Mouse (Mus musculus) left cerebral cortex, postnatal 4 days (tissue): Measurements from ENCODE around the gene Emp1. TPM values are rescaled to one million over a fixed set of nuclear protein-coding genes. Genes with fewer than 3 reads are reported as not detected.

Experiments used
- DNase-seq: peaks from one replicate; pipeline ENCODE4 v3.0.0-alpha.2; 2022
- intact Hi-C: fragments of 180-260 bp; cut with DNase I; formaldehyde crosslinking; loops from one replicate; pipeline ENCODE4 v1.15.1; 2025
- total RNA-seq, 2 experiments: library from RNA; stranded (reverse); gene quantifications; 2 replicates each; pipeline ENCODE4 v1.2.3; 2021

Gene Emp1
- total RNA-seq, 2 experiments from 2014 or later, result 6.0 to 7.1 TPM

DNA sequence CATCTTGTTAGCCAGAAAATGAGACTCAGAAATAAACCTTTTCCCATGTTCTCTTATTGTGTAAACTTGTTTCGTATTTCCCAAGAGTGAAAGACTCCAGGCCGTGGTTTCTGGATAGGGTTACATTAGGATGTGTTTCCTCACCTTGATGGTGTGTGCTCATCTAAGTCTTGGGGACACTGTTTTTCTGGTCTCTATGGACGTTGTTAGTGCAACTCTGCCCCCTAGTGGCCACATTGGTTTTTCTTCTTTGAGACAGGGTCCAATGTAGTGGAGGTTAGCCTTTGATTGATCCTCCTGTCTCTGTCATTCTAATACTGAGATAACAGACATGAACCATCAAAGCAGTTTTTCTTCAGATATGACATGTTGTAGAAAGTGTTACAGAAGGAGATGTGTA is 38.0 kb downstream of the Emp1 start:
- intact Hi-C loops, result no loop called here
- peak; percentile 70 for DNase-seq

GRCm38 (mm10) chr6:135405093-135405492 is 42.7 kb downstream of the Emp1 start:
- intact Hi-C loops, result no loop called here
- no peak for DNase-seq

DNA sequence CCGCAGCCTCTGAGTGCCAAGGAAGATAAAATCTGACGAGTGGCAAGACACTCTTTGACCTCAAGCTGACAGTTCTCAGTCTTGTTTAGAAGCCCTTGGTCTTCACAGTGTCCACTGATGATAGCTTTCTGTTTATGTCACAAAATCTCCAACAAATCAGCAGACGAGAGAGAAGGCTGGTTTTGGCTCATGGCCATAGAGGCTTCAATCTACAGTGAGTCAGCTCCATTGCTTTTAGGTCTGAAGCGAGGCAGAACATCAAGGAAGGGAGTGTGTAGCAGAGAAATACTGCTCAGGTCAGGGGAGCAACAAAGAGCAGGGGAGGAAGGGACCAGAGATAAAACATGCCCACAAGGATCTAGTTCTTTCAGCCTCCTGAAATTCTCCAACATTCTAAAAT is 45.0 kb downstream of the Emp1 start:
- intact Hi-C loops, result no loop called here
- no peak for DNase-seq

DNA sequence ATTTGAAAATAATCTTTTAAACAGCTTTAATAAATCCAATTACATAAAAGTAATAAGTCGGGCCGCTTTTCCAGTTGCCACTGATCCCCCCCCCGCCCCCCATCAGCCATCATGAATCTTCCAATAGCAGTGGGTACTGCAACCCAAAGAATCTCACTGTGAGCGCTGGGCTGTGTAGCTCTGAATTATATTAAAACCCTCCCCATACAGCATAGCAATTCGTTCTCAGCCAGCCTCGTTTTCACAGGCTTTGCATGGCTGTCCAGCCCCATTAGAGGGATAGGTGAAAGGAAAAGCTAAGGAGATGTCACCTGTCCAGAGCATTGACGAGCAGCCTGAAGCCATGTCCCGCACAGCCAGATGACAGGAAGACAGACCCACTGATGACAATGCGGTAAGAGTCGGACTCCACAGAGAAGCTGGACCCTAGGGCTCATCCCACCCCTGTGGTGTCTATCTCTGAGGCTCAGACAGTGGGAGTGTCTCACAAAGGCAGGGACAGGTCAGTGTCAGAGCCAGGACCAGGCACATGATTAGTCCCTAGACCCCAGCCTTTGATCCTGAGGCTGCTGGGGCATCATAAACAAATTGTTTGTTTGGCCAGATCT is 49.5 kb downstream of the Emp1 start:
- intact Hi-C loops, result no loop called here
- DNase-seq, result no peak

- intact Hi-C loops, result no loop called here
- DNase-seq, result no peak
Measured at GRCm38 (mm10) chr6:135412649-135413048, 50.3 kb downstream of the Emp1 start.

DNA sequence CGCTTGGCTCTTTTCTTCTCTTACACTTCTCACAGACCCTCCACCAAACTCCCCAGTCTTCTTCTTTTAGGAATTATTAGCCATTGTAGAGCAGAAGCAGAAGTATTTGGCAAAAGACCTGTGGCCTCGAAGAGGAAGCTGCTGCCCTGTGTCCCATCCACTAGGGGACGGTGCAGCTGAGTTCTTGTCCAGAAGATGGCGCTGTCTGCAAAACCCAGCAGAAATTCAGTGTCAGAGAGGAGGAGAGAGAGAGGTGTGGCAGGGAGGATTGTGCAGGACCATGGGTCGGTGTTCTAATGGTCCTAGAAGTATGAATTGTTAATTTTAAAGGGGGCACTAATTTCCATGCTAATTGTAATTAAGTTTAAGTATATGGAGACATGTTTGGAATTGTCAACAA is 55.1 kb downstream of the Emp1 start:
- peak; percentile 75 for DNase-seq
- intact Hi-C loops, result no loop called here

DNA sequence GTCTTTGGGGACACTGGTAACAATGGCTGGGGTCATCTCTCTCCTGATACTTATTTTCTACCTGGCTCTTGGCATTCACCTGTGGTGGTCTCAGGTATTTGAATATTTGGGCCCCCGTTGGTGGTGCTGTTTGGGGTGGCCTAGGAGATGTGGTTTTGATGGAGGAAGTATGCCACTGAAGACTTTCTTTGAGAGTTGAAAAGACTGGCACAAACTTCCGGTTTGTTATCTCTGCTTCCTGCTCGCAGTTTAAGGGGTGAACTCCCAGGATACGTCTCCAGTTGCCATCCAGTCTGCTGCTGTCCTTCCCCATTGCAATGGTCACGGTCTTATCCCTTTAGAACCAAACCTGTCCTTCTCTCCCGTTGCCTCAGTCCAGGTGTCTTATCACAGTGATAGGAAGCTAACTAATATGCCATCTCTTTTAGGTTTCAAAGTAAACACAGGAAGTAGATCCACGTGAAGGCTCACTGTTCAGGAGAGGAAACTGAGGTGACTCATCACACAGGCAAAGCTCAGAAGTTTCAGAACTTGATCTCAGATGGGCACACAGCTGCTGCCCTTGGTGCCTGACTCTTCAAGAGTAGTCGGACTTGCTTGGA is 56.0 kb downstream of the Emp1 start:
- DNase-seq, result no peak
- intact Hi-C loops, result no loop called here

GRCm38 (mm10) chr6:135428246-135428645 is 65.9 kb downstream of the Emp1 start:
- DNase-seq, result no peak

GRCm38 (mm10) chr6:135429268-135429909 is 67.0 kb downstream of the Emp1 start:
- intact Hi-C loops, result no loop called here
- peak; percentile 77 for DNase-seq

More at GRCm38 (mm10) chr6:135428246-135428645, 65.9 kb downstream of the Emp1 start:
- intact Hi-C loops, result no loop called here

- intact Hi-C loops, result no loop called here
- DNase-seq, result no peak
Measured at GRCm38 (mm10) chr6:135430441-135430970, 68.2 kb downstream of the Emp1 start.

Other genes with a start within 250 kb of the Emp1 start
- gene Gprc5d, start 244.3 kb upstream of the Emp1 start, total RNA-seq, result not detected
- 10 to 100 TPM; 86.1 to 92.1 TPM for gene Fam234b, start 164.6 kb upstream of the Emp1 start, total RNA-seq
- 10 to 100 TPM; 14.6 to 19.7 TPM for gene Hebp1, start 164.5 kb upstream of the Emp1 start, total RNA-seq
- gene Gsg1, start 108.2 kb upstream of the Emp1 start, total RNA-seq, result not detected
- not detected for gene Pbp2, start 52.1 kb upstream of the Emp1 start, total RNA-seq